Mouse (Mus musculus): ENCODE results near the gene Anxa7. TPM values are rescaled to one million over a fixed set of nuclear protein-coding genes. Genes with fewer than 3 reads are reported as not detected.
A peak's percentile ranks its signal among the peaks of the same experiment; 100 is the strongest.

Anxa7 gene
- polyA plus RNA-seq, 1 experiment from 2014 or later = 17.2 TPM

DNA sequence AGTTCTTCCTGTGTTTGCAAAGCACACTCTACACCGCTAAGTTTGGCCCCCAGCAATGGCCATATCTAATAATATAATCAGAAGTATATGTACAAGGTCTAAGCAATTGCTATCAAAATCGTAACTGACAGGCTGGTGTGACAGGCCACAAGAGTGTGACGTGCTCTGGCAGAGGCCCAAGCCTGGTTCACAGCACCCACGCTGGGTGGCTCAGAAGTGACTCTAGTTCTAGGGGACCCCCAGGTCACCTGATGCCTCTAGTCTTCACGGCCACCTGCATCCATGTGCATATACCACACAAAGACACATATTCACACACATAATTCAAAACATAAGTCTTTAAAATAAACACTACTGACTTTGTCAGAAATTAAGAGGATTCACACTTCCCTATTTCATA is 27.0 kb downstream of the Anxa7 start:
- no peaks in the 10 kb centered on the region for H3K36me3 ChIP-seq (ENCODE audit: control insufficient read depth, insufficient read depth, low read length)
- no peak overlapping the region for H3K27ac ChIP-seq (ENCODE audit: low read depth, low read length)
- ATAC-seq (ENCODE audit: insufficient read depth, low FRiP score, low TSS enrichment) = no peak
- no peaks in the 10 kb centered on the region for H3K9me3 ChIP-seq (ENCODE audit: control insufficient read depth, low read length)
- DNase-seq (ENCODE audit: low spot score) = no peak
- WGBS = 95% methylated on average over 5 of the region's 5 CpGs
- H3K9ac ChIP-seq (ENCODE audit: low read length) = no peak overlapping the region
- no peak overlapping the region for H3K4me3 ChIP-seq (ENCODE audit: low read depth, low read length)
- H3K4me2 ChIP-seq (ENCODE audit: low read depth) = no peak overlapping the region
- H3K27me3 ChIP-seq (ENCODE audit: control insufficient read depth, insufficient read depth, low read length) = no peaks in the 10 kb centered on the region
- H3K4me1 ChIP-seq (ENCODE audit: control insufficient read depth, insufficient read depth, low read length) = 0 out of 2 replicates have a peak, but pooled peaks cover 2% of the 10 kb centered on the region

DNA sequence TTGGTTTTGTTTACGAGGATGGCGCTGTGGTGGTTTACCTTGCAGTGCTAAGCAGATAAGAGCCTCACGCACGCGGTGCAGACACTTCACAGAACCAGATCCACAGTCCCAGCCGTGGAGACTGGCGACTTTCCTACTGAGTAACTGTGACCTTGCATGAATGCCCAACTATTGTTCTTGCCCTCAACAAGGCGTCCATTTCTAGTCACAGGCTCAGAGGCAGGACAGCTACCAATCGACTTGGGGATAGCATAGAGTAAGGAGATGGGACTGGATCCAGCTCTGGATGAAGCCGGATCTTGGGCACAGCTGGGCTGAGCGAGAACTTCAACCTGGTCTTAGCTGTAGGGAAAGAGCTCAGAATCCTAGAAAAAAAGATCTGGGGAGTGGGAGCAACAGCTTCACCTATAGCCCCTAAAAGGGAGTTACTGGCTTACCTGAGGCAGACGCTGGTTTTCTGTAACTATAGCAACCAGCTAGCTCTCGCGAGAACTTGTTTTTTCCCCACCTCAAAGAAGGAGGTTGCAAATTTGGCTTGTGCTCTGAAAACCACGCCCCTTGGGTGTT is 28.1 kb downstream of the Anxa7 start, which contains the start of gene Cfap70:
Cfap70 (minus strand) TSS at position 462 of the 567 bp plus-strand sequence.
- WGBS = 3% methylated on average over 15 of the region's 15 CpGs
- Histone ChIP-seq H3K9ac (ENCODE audit: low read length) (peak within 1 kb of the TSS; percentile 16; the same call in 1 of the 2 replicates), H3K27ac (ENCODE audit: low read depth, low read length) (no peak within 1 kb of the TSS)

DNA sequence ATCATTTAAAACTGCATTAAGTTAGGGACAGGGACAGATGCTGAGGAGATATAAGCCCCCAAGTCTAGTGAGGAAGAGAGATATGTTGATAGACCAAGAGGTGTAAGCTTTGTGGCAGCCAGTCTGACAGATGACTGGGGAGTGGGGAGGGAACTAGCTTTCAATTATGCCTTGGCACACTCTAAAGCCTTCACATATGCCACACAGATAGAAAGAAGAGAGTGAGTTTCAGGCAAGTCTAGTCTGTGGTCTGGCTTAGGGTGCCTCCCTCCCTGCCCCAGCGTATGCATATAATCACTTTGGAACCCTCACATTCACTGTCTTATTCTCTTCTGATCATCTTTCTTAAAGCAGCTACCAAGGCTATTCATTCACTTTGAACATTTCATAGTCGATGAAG is 28.6 kb downstream of the Anxa7 start:
- H3K27ac ChIP-seq (ENCODE audit: low read depth, low read length) = no peak overlapping the region
- H3K27me3 ChIP-seq (ENCODE audit: control insufficient read depth, insufficient read depth, low read length) = no peaks in the 10 kb centered on the region
- 15% methylated on average over 2 of the region's 2 CpGs for WGBS
- peak overlapping the region; percentile 40 for H3K4me2 ChIP-seq (ENCODE audit: low read depth)
- H3K4me1 ChIP-seq (ENCODE audit: control insufficient read depth, insufficient read depth, low read length) = 0 out of 2 replicates have a peak, but pooled peaks cover 2% of the 10 kb centered on the region
- H3K4me3 ChIP-seq (ENCODE audit: low read depth, low read length) = peak overlapping the region; percentile 26; the same call in 1 of the 2 replicates
- no peaks in the 10 kb centered on the region for H3K9me3 ChIP-seq (ENCODE audit: control insufficient read depth, low read length)
- peak overlapping the region; percentile 16; the same call in 1 of the 2 replicates for H3K9ac ChIP-seq (ENCODE audit: low read length)
- no peaks in the 10 kb centered on the region for H3K36me3 ChIP-seq (ENCODE audit: control insufficient read depth, insufficient read depth, low read length)
- no peak for ATAC-seq (ENCODE audit: insufficient read depth, low FRiP score, low TSS enrichment)
- no peak for DNase-seq (ENCODE audit: low spot score)

More for the DNA sequence above, 28.1 kb downstream of the Anxa7 start, which contains the start of gene Cfap70:
- Histone ChIP-seq H3K9me3 (ENCODE audit: control insufficient read depth, low read length) (no peaks in the 10 kb centered on the region), H3K4me2 (ENCODE audit: low read depth) (peak within 1 kb of the TSS; percentile 40), H3K36me3 (ENCODE audit: control insufficient read depth, insufficient read depth, low read length) (no peaks in the 10 kb centered on the region), H3K27me3 (ENCODE audit: control insufficient read depth, insufficient read depth, low read length) (no peaks in the 10 kb centered on the region), H3K4me1 (ENCODE audit: control insufficient read depth, insufficient read depth, low read length) (0 out of 2 replicates have a peak, but pooled peaks cover 2% of the 10 kb centered on the region), H3K4me3 (ENCODE audit: low read depth, low read length) (peak within 1 kb of the TSS; percentile 26)
- no peak for ATAC-seq (ENCODE audit: insufficient read depth, low FRiP score, low TSS enrichment)
- DNase-seq (ENCODE audit: low spot score) = peak; percentile 60

DNA sequence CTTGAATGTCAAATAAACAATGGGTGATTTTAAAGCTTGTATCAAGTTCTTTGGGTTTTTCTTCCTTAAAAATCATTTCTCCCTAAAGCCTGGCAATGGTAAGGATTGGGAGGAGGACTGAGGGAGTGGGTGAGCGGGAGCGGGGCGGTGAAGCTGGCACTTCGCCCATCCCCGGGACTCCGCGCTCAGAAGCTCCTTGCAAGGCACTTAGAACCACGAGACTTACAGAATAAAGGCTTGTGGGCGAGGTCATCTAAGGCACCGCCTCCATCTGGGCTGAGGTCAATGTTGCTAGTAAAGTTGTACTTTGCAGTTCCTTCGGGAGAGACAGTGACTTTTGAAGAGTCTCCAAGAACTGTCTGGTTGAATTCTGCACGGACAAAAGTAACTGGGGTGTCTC is 32.7 kb downstream of the Anxa7 start:
- Histone ChIP-seq H3K4me3 (ENCODE audit: low read depth, low read length) (no peak overlapping the region), H3K4me2 (ENCODE audit: low read depth) (no peak overlapping the region), H3K27ac (ENCODE audit: low read depth, low read length) (no peak overlapping the region), H3K27me3 (ENCODE audit: control insufficient read depth, insufficient read depth, low read length) (no peaks in the 10 kb centered on the region), H3K4me1 (ENCODE audit: control insufficient read depth, insufficient read depth, low read length) (0 out of 2 replicates have a peak, but pooled peaks cover 2% of the 10 kb centered on the region), H3K9me3 (ENCODE audit: control insufficient read depth, low read length) (no peaks in the 10 kb centered on the region), H3K9ac (ENCODE audit: low read length) (no peak overlapping the region), H3K36me3 (ENCODE audit: control insufficient read depth, insufficient read depth, low read length) (no peaks in the 10 kb centered on the region)
- DNase-seq (ENCODE audit: low spot score) (no peak), ATAC-seq (ENCODE audit: insufficient read depth, low FRiP score, low TSS enrichment) (no peak)
- 66% methylated on average over 12 of the region's 12 CpGs for WGBS

DNA sequence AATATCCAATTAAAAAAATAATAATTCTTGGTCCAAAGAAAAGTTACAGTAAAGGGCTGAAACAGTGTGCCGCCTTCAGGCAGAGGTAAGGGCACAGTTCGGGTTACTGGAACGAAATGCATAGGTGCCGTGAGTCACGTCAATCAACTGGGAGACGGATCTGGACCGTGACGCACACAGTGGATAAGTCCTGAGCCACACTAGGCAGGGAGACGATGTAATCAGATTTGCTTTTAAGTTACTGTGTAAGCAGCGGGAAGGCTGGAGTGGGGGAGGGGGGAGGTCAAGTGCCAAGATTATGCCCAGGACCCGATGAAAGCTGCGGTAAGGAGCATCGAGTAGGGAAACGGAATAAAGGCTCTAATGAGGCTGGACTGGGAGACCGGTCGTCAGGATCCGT is 37.7 kb downstream of the Anxa7 start:
- Histone ChIP-seq H3K27ac (ENCODE audit: low read depth, low read length) (no peak overlapping the region), H3K27me3 (ENCODE audit: control insufficient read depth, insufficient read depth, low read length) (no peaks in the 10 kb centered on the region), H3K4me1 (ENCODE audit: control insufficient read depth, insufficient read depth, low read length) (no peaks in the 10 kb centered on the region), H3K4me3 (ENCODE audit: low read depth, low read length) (no peak overlapping the region), H3K9me3 (ENCODE audit: control insufficient read depth, low read length) (no peaks in the 10 kb centered on the region), H3K36me3 (ENCODE audit: control insufficient read depth, insufficient read depth, low read length) (no peaks in the 10 kb centered on the region), H3K9ac (ENCODE audit: low read length) (no peak overlapping the region), H3K4me2 (ENCODE audit: low read depth) (no peak overlapping the region)
- no peak for ATAC-seq (ENCODE audit: insufficient read depth, low FRiP score, low TSS enrichment)
- no peak for DNase-seq (ENCODE audit: low spot score)
- 80% methylated on average over 17 of the region's 17 CpGs for WGBS

DNA sequence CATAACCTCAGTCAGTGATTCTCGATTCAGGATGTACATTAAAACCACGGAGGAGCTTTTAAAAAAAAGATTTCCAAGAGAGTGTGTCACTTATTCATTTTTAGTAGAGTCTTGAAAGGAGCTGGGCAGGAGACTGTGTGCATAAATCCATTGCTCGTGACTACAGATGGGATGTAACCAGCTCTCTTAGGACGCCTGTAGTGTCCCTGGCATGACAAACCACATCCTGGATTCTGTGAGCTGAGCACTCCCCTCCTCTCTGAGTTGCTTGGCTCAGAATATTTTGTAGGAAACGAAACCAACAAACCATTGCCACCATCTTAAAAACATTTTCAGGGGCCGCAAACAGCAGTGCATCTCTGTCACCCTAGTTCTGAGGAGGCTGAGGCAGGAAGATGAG is 43.0 kb downstream of the Anxa7 start:
- Histone ChIP-seq H3K9me3 (ENCODE audit: control insufficient read depth, low read length) (no peaks in the 10 kb centered on the region), H3K9ac (ENCODE audit: low read length) (no peak overlapping the region), H3K4me1 (ENCODE audit: control insufficient read depth, insufficient read depth, low read length) (no peaks in the 10 kb centered on the region), H3K27ac (ENCODE audit: low read depth, low read length) (no peak overlapping the region), H3K36me3 (ENCODE audit: control insufficient read depth, insufficient read depth, low read length) (no peaks in the 10 kb centered on the region), H3K4me2 (ENCODE audit: low read depth) (no peak overlapping the region), H3K27me3 (ENCODE audit: control insufficient read depth, insufficient read depth, low read length) (no peaks in the 10 kb centered on the region), H3K4me3 (ENCODE audit: low read depth, low read length) (no peak overlapping the region)
- ATAC-seq (ENCODE audit: insufficient read depth, low FRiP score, low TSS enrichment) (no peak), DNase-seq (ENCODE audit: low spot score) (no peak)
- WGBS = 75% methylated on average over 6 of the region's 6 CpGs

DNA sequence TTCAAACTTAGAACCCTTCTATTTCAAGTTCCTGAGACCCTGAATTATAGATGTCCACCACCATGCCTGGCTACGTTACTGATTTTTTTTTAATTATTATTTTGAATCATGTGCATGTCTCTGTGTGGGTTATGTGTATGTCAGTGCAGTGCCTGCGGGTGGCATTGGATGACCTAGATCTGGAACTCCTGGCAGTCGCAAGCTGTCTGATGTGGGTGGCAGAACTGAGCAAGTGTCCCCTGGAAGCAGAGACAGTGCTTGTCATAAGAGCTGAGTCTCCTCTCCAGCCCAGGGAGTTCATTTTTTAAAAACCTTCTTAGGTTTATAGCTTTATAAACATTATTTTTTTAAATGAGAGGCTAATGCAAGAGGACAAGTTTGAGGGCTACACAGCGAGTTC is 47.5 kb downstream of the Anxa7 start:
- DNase-seq (ENCODE audit: low spot score) = no peak
- no peaks in the 10 kb centered on the region for H3K36me3 ChIP-seq (ENCODE audit: control insufficient read depth, insufficient read depth, low read length)
- no peaks in the 10 kb centered on the region for H3K27me3 ChIP-seq (ENCODE audit: control insufficient read depth, insufficient read depth, low read length)
- no peak overlapping the region for H3K27ac ChIP-seq (ENCODE audit: low read depth, low read length)
- no peak overlapping the region for H3K9ac ChIP-seq (ENCODE audit: low read length)
- no peak for ATAC-seq (ENCODE audit: insufficient read depth, low FRiP score, low TSS enrichment)
- H3K4me3 ChIP-seq (ENCODE audit: low read depth, low read length) = no peak overlapping the region
- H3K9me3 ChIP-seq (ENCODE audit: control insufficient read depth, low read length) = no peaks in the 10 kb centered on the region
- WGBS = 85% methylated on average over 4 of the region's 4 CpGs
- H3K4me1 ChIP-seq (ENCODE audit: control insufficient read depth, insufficient read depth, low read length) = no peaks in the 10 kb centered on the region
- no peak overlapping the region for H3K4me2 ChIP-seq (ENCODE audit: low read depth)

DNA sequence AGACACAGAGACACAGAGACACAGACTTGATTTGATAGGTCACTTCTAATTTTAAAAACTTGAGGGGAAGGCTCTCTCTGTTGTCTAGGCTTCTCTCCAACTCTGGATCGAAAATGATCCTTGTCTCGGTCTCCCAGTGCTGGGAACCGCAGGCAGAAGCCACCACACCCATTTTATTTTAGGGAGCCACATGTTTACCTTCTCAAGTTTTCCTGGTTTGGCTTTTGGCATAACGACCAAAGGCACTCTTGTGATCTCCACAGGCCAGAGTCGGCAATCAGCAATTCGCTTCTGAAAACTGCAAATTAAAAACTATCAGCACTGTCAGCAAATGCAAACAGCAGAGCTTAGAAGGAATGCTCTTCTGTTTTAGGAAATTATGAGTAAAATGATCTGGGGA is 48.2 kb downstream of the Anxa7 start:
- DNase-seq (ENCODE audit: low spot score) (no peak), ATAC-seq (ENCODE audit: insufficient read depth, low FRiP score, low TSS enrichment) (no peak)
- H3K4me3 ChIP-seq (ENCODE audit: low read depth, low read length) = no peak overlapping the region
- H3K9me3 ChIP-seq (ENCODE audit: control insufficient read depth, low read length) = no peaks in the 10 kb centered on the region
- no peaks in the 10 kb centered on the region for H3K27me3 ChIP-seq (ENCODE audit: control insufficient read depth, insufficient read depth, low read length)
- H3K9ac ChIP-seq (ENCODE audit: low read length) = no peak overlapping the region
- no peak overlapping the region for H3K4me2 ChIP-seq (ENCODE audit: low read depth)
- H3K4me1 ChIP-seq (ENCODE audit: control insufficient read depth, insufficient read depth, low read length) = no peaks in the 10 kb centered on the region
- 86% methylated on average over 6 of the region's 6 CpGs for WGBS
- no peaks in the 10 kb centered on the region for H3K36me3 ChIP-seq (ENCODE audit: control insufficient read depth, insufficient read depth, low read length)
- no peak overlapping the region for H3K27ac ChIP-seq (ENCODE audit: low read depth, low read length)

DNA sequence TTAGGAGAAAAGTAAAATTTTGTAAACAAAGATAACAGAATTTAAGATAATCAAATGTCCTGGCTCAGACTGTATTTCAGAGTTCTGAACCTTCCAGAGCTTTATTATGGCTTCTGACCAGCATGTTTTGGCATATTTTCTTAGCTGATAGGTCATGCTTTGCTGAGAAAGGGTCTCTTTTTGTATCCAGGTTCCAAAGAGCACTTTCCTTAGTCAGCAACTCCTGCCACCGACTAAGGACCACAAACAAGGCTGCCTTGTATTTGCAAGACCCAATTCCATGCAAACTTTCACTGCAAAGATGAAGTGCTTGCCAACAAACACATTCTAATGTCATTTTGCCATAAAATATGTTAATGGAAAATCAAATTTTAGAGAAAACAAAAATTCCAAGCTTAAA is 50.1 kb downstream of the Anxa7 start:
- no peak overlapping the region for H3K27ac ChIP-seq (ENCODE audit: low read depth, low read length)
- 69% methylated on average over 1 of the region's 1 CpGs for WGBS
- DNase-seq (ENCODE audit: low spot score) = no peak
- no peak overlapping the region for H3K4me3 ChIP-seq (ENCODE audit: low read depth, low read length)
- H3K9me3 ChIP-seq (ENCODE audit: control insufficient read depth, low read length) = no peaks in the 10 kb centered on the region
- H3K4me2 ChIP-seq (ENCODE audit: low read depth) = no peak overlapping the region
- H3K9ac ChIP-seq (ENCODE audit: low read length) = no peak overlapping the region
- H3K4me1 ChIP-seq (ENCODE audit: control insufficient read depth, insufficient read depth, low read length) = no peaks in the 10 kb centered on the region
- no peaks in the 10 kb centered on the region for H3K27me3 ChIP-seq (ENCODE audit: control insufficient read depth, insufficient read depth, low read length)
- no peak for ATAC-seq (ENCODE audit: insufficient read depth, low FRiP score, low TSS enrichment)
- no peaks in the 10 kb centered on the region for H3K36me3 ChIP-seq (ENCODE audit: control insufficient read depth, insufficient read depth, low read length)
